Mouse (Mus musculus) G1E (cell line): ENCODE measurements around the gene Taar1. TPM values are rescaled to one million over a fixed set of nuclear protein-coding genes. Genes with fewer than 3 reads are reported as not detected.

ENCODE experiments used
- ATAC-seq: 2 replicates; pipeline ENCODE4 v1.8.0; 2016; ENCODE audit warnings: mild to moderate bottlenecking; ENCODE audit not compliant: insufficient number of reproducible peaks, poor library complexity, low FRiP score, severe bottlenecking; ENCODE audit errors: extremely low read depth
- DNase-seq: peaks from one replicate; pipeline ENCODE4 v3.0.0; 2012; ENCODE audit warnings: low spot score
- H3K27me3 ChIP-seq: 2 replicates; pipeline ENCODE4 v1.6.1; 2012; ENCODE audit warnings: mild to moderate bottlenecking, low read length, inconsistent platforms; ENCODE audit not compliant: insufficient read depth
- H3K36me3 ChIP-seq: replicated peaks from 2 replicates; pipeline ENCODE3; 2012; ENCODE audit warnings: mild to moderate bottlenecking, inconsistent platforms
- H3K4me1 ChIP-seq: 2 replicates; pipeline ENCODE4 v1.6.1; 2012; ENCODE audit warnings: low read depth, low read length, inconsistent platforms, mixed read lengths; ENCODE audit not compliant: insufficient read depth
- H3K4me3 ChIP-seq: 2 replicates; pipeline ENCODE4 v1.5.1; 2012; ENCODE audit warnings: low read depth, mild to moderate bottlenecking, inconsistent platforms, low read length, moderate library complexity, mixed read lengths
- H3K9me3 ChIP-seq: replicated peaks from 2 replicates; pipeline ENCODE4 v1.6.1; 2012; ENCODE audit warnings: inconsistent platforms
- CTCF ChIP-seq: IDR thresholded peaks from 2 replicates; pipeline ENCODE4 v1.5.1; 2012; ENCODE audit warnings: low read depth, low read length, inconsistent platforms, mixed read lengths
- GATA1 ChIP-seq: IDR thresholded peaks from 2 replicates; pipeline ENCODE4 v1.6.1; 2012; ENCODE audit warnings: borderline replicate concordance, low read length, inconsistent platforms, mixed read lengths
- GATA2 ChIP-seq: IDR thresholded peaks from 2 replicates; pipeline ENCODE4 v1.6.1; 2012; ENCODE audit warnings: low read depth, low read length, inconsistent platforms, borderline replicate concordance
- POLR2AphosphoS5 ChIP-seq: IDR thresholded peaks from 2 replicates; pipeline ENCODE4 v1.6.1; 2012; ENCODE audit warnings: low read depth, low read length, inconsistent platforms; ENCODE audit not compliant: insufficient replicate concordance
- TAL1 ChIP-seq: conservative IDR thresholded peaks from 2 replicates; pipeline ENCODE4 v1.6.1; 2012; ENCODE audit warnings: low read depth, low read length, inconsistent platforms, mixed read lengths
- polyA plus RNA-seq: library from polyadenylated mRNA; stranded (reverse); fragments of >175 nt; gene quantifications from 2 replicates; pipeline ENCODE4 v1.2.3, GENCODE M21; 2012
- total RNA-seq, 2 experiments: library from RNA; stranded (forward) in 1 of 2; stranded (reverse) in 1 of 2; fragments of 200-1000 nt in 1 of 2; fragments of >200 nt in 1 of 2; fragmentation: Nextera tagmentation in 1 of 2; gene quantifications; 2 replicates each; pipeline ENCODE4 v1.2.3; 2014 to 2017

Gene Taar1
- total and polyA plus RNA-seq, 3 experiments: not detected

DNA sequence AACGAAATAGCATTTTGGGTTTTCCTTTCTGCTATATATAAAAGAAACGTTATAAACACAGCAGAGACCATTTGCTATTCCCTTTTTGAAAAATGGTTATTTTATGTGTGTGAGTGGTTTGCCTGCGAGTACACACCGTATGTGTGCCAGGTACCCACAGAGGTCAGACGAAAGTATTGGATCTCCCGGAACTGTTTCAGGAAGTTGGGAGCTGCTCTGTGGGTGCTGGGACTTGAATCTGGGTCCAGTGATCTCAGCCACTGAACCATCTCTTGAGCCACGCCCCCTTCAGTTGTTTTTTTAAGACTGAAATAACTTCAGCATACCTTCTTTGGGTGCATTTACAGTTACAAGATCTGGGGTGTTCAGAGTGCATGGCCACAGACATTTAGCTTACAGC, 24.8 kb upstream of the Taar1 start:
- Histone ChIP-seq H3K36me3 (no peaks in the 10 kb centered on the region), H3K9me3 (peaks cover 17% of the 10 kb centered on the region), H3K4me1 (no peaks in the 10 kb centered on the region), H3K27me3 (no peaks in the 10 kb centered on the region), H3K4me3 (no peak overlapping the region)
- no peak for TF ChIP-seq TAL1
- TF ChIP-seq GATA2: no peak
- no peak for TF ChIP-seq GATA1
- TF ChIP-seq POLR2AphosphoS5: no peak
- TF ChIP-seq CTCF: no peak
- ATAC-seq (no peak), DNase-seq (no peak)

GRCm38 (mm10) chr10:23901119-23901518, 19.0 kb upstream of the Taar1 start:
- no peak for TF ChIP-seq GATA1
- TF ChIP-seq GATA2: no peak
- no peak for TF ChIP-seq CTCF
- TF ChIP-seq POLR2AphosphoS5: no peak
- TF ChIP-seq TAL1: no peak
- H3K36me3 ChIP-seq: no peaks in the 10 kb centered on the region
- H3K4me1 ChIP-seq: no peaks in the 10 kb centered on the region
- H3K27me3 ChIP-seq: no peaks in the 10 kb centered on the region
- ATAC-seq: no peak
- H3K9me3 ChIP-seq: no peaks in the 10 kb centered on the region
- no peak for DNase-seq
- no peak overlapping the region for H3K4me3 ChIP-seq

DNA sequence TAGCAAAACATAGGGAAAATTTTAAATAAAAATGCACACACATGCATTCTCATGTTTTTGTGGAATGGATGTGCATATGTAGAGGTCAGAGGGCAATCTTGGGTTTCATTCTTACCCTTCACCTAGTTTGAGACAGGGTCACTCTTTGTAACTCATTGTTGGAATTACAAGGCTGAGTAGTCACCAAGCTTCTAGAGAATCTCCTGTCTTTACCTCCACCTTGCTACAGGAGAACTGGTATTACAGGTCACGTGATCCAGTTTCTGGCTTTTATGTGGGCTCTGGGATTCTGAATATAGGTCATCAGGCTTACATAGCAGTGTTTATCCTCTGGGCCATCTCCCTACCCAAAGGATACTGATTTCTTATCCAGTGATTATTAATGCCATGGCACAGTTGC, 14.5 kb upstream of the Taar1 start:
- no peak for TF ChIP-seq CTCF
- TF ChIP-seq POLR2AphosphoS5: no peak
- no peak for TF ChIP-seq GATA1
- TF ChIP-seq TAL1: no peak
- no peak for TF ChIP-seq GATA2
- DNase-seq (no peak), ATAC-seq (no peak)
- no peaks in the 10 kb centered on the region for H3K4me1 ChIP-seq
- no peaks in the 10 kb centered on the region for H3K36me3 ChIP-seq
- no peak overlapping the region for H3K4me3 ChIP-seq
- H3K9me3 ChIP-seq: no peaks in the 10 kb centered on the region
- no peaks in the 10 kb centered on the region for H3K27me3 ChIP-seq

DNA sequence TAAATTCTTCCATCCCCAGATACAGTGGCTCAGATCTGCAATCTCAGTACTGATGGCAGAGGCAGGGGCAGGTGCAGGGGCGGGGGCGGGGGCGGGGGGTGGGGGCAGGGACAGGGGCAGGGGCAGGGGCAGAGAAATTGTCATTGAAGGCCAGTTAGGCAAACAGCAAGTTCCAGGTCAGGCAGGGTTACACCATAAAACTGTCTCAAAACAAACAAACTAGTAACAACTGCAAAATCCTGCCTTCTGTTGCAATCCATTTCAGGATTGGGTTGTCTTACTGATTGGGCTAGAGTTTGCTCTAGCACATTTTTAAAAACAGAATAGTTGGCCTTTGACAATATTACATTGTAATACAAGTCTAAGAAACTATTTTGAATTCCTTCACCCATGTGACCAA, 2.3 kb downstream of the Taar1 start:
- H3K4me1 ChIP-seq: no peaks in the 10 kb centered on the region
- DNase-seq: no peak
- H3K27me3 ChIP-seq: no peaks in the 10 kb centered on the region
- no peak for ATAC-seq
- H3K9me3 ChIP-seq: no peaks in the 10 kb centered on the region
- TF ChIP-seq CTCF: no peak
- TF ChIP-seq POLR2AphosphoS5: no peak
- no peak for TF ChIP-seq TAL1
- TF ChIP-seq GATA1: no peak
- TF ChIP-seq GATA2: no peak
- H3K36me3 ChIP-seq: no peaks in the 10 kb centered on the region
- H3K4me3 ChIP-seq: no peak overlapping the region

GRCm38 (mm10) chr10:23923941-23924340, 3.8 kb downstream of the Taar1 start:
- no peaks in the 10 kb centered on the region for H3K36me3 ChIP-seq
- DNase-seq (no peak), ATAC-seq (no peak)
- TF ChIP-seq GATA2 (no peak), GATA1 (no peak), CTCF (no peak), POLR2AphosphoS5 (no peak), TAL1 (no peak)
- no peak overlapping the region for H3K4me3 ChIP-seq
- no peaks in the 10 kb centered on the region for H3K4me1 ChIP-seq
- no peaks in the 10 kb centered on the region for H3K9me3 ChIP-seq
- H3K27me3 ChIP-seq: no peaks in the 10 kb centered on the region

DNA sequence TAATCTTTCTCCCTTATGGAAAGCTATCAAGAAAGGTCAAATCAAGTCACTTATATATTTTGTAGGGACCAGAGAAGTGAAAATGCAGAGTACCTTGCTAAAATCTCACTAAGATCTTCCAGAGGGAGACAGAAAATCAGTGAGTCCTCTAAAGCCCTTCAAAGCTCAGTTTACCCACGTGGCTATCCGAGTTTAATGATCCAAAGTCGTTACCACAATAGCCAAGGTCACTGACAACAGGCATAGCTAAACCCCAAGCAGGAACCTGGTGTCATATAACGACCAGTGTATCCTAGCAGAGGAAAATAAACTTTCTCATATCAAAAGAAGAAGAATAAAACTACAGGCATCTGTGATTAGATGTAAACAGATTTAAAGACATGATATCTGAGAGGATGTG, 17.5 kb downstream of the Taar1 start:
- TF ChIP-seq CTCF (no peak), GATA1 (no peak), GATA2 (no peak), POLR2AphosphoS5 (no peak), TAL1 (no peak)
- H3K4me1 ChIP-seq: no peaks in the 10 kb centered on the region
- H3K36me3 ChIP-seq: no peaks in the 10 kb centered on the region
- no peaks in the 10 kb centered on the region for H3K27me3 ChIP-seq
- ATAC-seq (no peak), DNase-seq (no peak)
- H3K4me3 ChIP-seq: no peak overlapping the region
- no peaks in the 10 kb centered on the region for H3K9me3 ChIP-seq

DNA sequence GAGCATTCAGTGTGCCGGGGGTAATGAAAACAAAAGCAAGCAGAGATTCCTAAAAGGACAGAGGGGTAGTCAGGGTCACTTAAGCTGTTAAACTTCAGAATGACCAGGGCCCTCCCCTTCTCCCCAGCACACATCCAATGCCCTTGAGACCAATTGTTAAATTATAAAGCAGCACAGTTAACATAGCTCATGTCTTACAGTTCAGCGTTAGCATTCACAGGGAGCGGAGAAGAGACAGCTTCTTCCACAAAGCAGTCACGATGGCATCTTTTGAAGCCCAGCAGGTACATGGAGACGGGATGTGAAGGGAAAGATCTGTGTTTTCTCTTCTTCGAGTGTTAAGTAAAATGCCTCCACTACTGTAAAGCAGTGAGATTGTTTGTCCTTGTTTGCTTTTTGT, 18.2 kb downstream of the Taar1 start, which contains the start of gene Taar2:
Taar2 (plus strand) TSS at position 261 of the 400 bp plus-strand sequence.
- ATAC-seq (no peak; the same call in 1 of the 2 replicates), DNase-seq (no peak)
- H3K4me1 ChIP-seq: no peaks in the 10 kb centered on the region
- H3K36me3 ChIP-seq: no peaks in the 10 kb centered on the region
- TF ChIP-seq CTCF (no peak), GATA1 (no peak), TAL1 (no peak), GATA2 (no peak)
- no peaks in the 10 kb centered on the region for H3K9me3 ChIP-seq
- no peaks in the 10 kb centered on the region for H3K27me3 ChIP-seq
- no peak within 1 kb of the TSS for H3K4me3 ChIP-seq
